Mouse (Mus musculus): Measurements from ENCODE around the gene Vps26b. TPM values are rescaled to one million over a fixed set of nuclear protein-coding genes. Genes with fewer than 3 reads are reported as not detected.

The Vps26b gene
- polyA plus RNA-seq, 1 experiment from 2014 or later = 88.0 TPM

DNA sequence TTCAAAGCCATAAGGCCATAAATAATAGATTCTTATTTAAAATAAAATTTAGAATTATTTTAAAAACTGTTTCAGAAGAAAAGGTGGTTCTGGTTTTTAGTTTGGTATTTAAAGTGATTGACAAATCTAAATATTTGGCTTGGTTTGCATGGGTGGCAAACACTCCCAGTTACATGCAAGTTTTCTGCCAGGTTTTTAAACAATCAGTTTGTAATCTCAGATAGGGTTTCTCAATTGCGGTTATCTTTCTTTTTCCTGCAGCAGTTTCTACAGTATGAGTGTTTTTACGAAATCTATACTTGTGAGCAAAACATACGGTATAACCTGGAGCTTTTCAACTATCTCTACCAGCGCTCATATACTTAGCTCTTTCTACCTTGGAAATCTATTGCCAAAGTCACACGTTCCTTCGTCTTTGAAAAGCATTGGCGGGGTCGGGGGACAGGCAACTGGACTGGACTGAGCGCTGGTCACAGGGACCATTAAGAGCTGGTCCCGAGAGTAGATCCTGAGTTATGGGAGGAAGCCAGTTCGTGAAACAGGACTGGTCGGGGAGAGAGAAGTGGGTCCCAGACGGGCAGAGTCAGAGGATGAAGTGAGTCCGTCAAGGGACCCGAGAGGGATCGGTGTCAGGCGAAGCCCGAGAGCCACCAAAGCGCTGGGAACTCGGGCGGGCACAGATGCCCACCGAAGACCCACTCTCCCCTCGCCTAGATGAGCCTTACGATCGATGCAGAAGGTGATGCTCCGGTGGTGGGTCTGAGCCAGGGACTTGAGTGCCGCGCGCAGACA is 31.0 kb downstream of the Vps26b start:
- ATAC-seq = peak; percentile 76
- WGBS = 4% methylated on average over 29 of the region's 29 CpGs
- Histone ChIP-seq H3K4me3 (ENCODE audit: low read depth, low read length) (peak overlapping the region; percentile 80), H3K27me3 (ENCODE audit: control insufficient read depth, insufficient read depth, low read depth, low read length) (no peaks in the 10 kb centered on the region), H3K9ac (ENCODE audit: low read depth, low read length) (peak overlapping the region; percentile 79), H3K4me1 (ENCODE audit: control insufficient read depth, insufficient read depth, low read length) (peaks cover 17% of the 10 kb centered on the region), H3K36me3 (ENCODE audit: control insufficient read depth, insufficient read depth, low read length) (0 out of 2 replicates have a peak, but pooled peaks cover 5% of the 10 kb centered on the region), H3K9me3 (replicated peaks; ENCODE audit: control insufficient read depth, low read length, poor library complexity, severe bottlenecking) (no peaks in the 10 kb centered on the region), H3K27ac (ENCODE audit: low read length) (peak overlapping the region; percentile 69), H3K4me2 (ENCODE audit: low read length) (peak overlapping the region; percentile 82)

DNA sequence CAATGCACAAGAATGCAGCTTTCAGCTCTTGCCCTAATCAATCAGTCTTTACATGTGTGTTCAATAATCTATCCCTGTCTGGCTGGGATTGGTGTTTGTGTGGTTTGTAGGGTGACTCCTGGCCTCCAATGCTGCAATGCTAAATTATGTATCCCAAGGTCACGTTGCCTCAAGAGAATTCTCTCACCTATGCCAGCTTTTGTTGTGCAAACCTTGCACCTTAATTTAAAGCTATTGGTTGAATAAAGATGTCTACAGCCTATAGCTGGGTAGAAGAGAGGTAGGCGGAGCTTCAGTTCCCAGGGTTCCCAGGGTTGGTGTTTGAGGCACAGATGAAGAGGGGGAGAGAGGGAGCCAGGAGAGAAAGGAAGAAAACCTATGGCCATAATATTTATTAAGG is 32.4 kb downstream of the Vps26b start:
- WGBS = 95% methylated on average over 2 of the region's 2 CpGs
- H3K27ac ChIP-seq (ENCODE audit: low read length) = no peak overlapping the region
- H3K4me3 ChIP-seq (ENCODE audit: low read depth, low read length) = no peak overlapping the region
- no peak for ATAC-seq
- no peaks in the 10 kb centered on the region for H3K9me3 ChIP-seq (replicated peaks; ENCODE audit: control insufficient read depth, low read length, poor library complexity, severe bottlenecking)
- peaks cover 17% of the 10 kb centered on the region for H3K4me1 ChIP-seq (ENCODE audit: control insufficient read depth, insufficient read depth, low read length)
- H3K27me3 ChIP-seq (ENCODE audit: control insufficient read depth, insufficient read depth, low read depth, low read length) = no peaks in the 10 kb centered on the region
- no peaks in the 10 kb centered on the region for H3K36me3 ChIP-seq (ENCODE audit: control insufficient read depth, insufficient read depth, low read length)
- no peak overlapping the region for H3K4me2 ChIP-seq (ENCODE audit: low read length)
- H3K9ac ChIP-seq (ENCODE audit: low read depth, low read length) = no peak overlapping the region

- no peak overlapping the region for H3K9ac ChIP-seq (ENCODE audit: low read depth, low read length)
- H3K27me3 ChIP-seq (ENCODE audit: control insufficient read depth, insufficient read depth, low read depth, low read length) = no peaks in the 10 kb centered on the region
- no peaks in the 10 kb centered on the region for H3K9me3 ChIP-seq (replicated peaks; ENCODE audit: control insufficient read depth, low read length, poor library complexity, severe bottlenecking)
- no peak overlapping the region for H3K27ac ChIP-seq (ENCODE audit: low read length)
- H3K36me3 ChIP-seq (ENCODE audit: control insufficient read depth, insufficient read depth, low read length) = no peaks in the 10 kb centered on the region
- H3K4me3 ChIP-seq (ENCODE audit: low read depth, low read length) = no peak overlapping the region
- H3K4me2 ChIP-seq (ENCODE audit: low read length) = no peak overlapping the region
- peaks cover 17% of the 10 kb centered on the region for H3K4me1 ChIP-seq (ENCODE audit: control insufficient read depth, insufficient read depth, low read length)
- ATAC-seq = no peak
- 95% methylated on average over 3 of the region's 3 CpGs for WGBS
Observed at GRCm38 (mm10) chr9:26997062-26997461, 32.8 kb downstream of the Vps26b start.

DNA sequence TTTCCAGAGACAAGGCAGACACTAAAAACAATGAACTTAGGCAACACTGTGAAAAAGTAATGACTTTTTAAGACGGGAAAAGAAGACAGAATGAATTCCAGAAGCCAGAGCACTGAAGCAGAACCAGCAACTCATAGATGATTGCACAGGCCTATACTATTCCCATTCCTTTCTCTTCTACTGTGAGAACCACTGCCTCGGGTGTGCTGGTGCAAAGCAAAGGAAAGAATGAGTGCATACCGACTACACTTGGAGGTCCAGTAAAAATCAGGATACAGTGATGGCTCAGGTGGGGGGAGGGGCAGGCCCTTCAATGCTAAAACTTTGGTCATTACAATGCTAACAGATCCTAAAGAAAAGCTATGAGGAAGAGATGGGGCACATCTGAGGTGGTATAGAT is 36.0 kb downstream of the Vps26b start:
- H3K9me3 ChIP-seq (replicated peaks; ENCODE audit: control insufficient read depth, low read length, poor library complexity, severe bottlenecking) = no peaks in the 10 kb centered on the region
- no peak overlapping the region for H3K27ac ChIP-seq (ENCODE audit: low read length)
- no peak overlapping the region for H3K4me2 ChIP-seq (ENCODE audit: low read length)
- no peak overlapping the region for H3K9ac ChIP-seq (ENCODE audit: low read depth, low read length)
- 0 out of 2 replicates have a peak, but pooled peaks cover 3% of the 10 kb centered on the region for H3K4me1 ChIP-seq (ENCODE audit: control insufficient read depth, insufficient read depth, low read length)
- WGBS = 70% methylated on average over 3 of the region's 3 CpGs
- peaks cover 24% of the 10 kb centered on the region for H3K36me3 ChIP-seq (ENCODE audit: control insufficient read depth, insufficient read depth, low read length)
- H3K4me3 ChIP-seq (ENCODE audit: low read depth, low read length) = no peak overlapping the region
- no peaks in the 10 kb centered on the region for H3K27me3 ChIP-seq (ENCODE audit: control insufficient read depth, insufficient read depth, low read depth, low read length)
- no peak for ATAC-seq

DNA sequence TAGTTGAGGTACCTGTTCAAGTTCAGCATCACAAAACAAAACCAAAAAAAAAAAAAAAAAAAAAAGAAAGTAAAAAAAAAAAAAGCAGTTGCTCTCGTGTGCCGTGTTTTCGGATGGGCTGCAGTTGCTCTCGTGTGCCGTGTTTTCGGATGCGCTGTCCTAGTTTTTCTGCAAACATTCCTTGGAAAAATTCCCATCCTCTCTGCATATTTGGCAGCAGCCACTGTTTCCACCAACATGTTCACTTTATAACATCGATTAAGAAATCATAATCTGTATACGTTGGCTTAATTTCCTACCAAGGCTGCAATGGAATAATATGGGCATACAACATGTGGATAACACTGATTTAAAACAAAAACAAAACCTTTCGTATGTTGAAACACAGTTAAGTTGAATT is 36.7 kb downstream of the Vps26b start:
- H3K36me3 ChIP-seq (ENCODE audit: control insufficient read depth, insufficient read depth, low read length) = peaks cover 28% of the 10 kb centered on the region

DNA sequence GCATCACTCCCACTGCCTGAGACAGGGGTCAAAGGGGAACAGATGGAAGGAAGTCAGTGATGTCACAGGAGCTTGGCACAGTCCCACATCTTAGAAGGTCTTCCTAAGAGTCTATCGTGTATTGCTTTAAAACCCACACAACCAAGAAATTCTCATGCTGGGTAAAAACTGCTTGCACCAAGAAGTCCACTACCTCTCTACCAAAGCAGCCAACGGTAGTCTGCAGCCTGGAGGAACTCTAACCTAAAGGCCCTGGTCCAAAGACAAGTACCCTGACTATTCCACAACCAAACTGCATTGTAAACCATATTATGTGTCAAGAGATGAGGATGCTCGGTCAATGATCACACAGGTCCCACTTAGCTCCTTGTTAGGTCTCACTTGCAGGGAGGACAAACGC is 39.7 kb downstream of the Vps26b start:
- 94% methylated on average over 4 of the region's 4 CpGs for WGBS
- peaks cover 32% of the 10 kb centered on the region for H3K36me3 ChIP-seq (ENCODE audit: control insufficient read depth, insufficient read depth, low read length)
- H3K4me1 ChIP-seq (ENCODE audit: control insufficient read depth, insufficient read depth, low read length) = no peaks in the 10 kb centered on the region
- ATAC-seq = no peak
- H3K27me3 ChIP-seq (ENCODE audit: control insufficient read depth, insufficient read depth, low read depth, low read length) = no peaks in the 10 kb centered on the region
- H3K9ac ChIP-seq (ENCODE audit: low read depth, low read length) = no peak overlapping the region
- no peak overlapping the region for H3K27ac ChIP-seq (ENCODE audit: low read length)
- no peak overlapping the region for H3K4me3 ChIP-seq (ENCODE audit: low read depth, low read length)
- no peak overlapping the region for H3K4me2 ChIP-seq (ENCODE audit: low read length)
- no peaks in the 10 kb centered on the region for H3K9me3 ChIP-seq (replicated peaks; ENCODE audit: control insufficient read depth, low read length, poor library complexity, severe bottlenecking)

More for the DNA sequence above, 36.7 kb downstream of the Vps26b start:
- no peak overlapping the region for H3K9ac ChIP-seq (ENCODE audit: low read depth, low read length)
- H3K4me1 ChIP-seq (ENCODE audit: control insufficient read depth, insufficient read depth, low read length) = 0 out of 2 replicates have a peak, but pooled peaks cover under 1% of the 10 kb centered on the region
- H3K4me3 ChIP-seq (ENCODE audit: low read depth, low read length) = no peak overlapping the region
- no peak for ATAC-seq
- H3K9me3 ChIP-seq (replicated peaks; ENCODE audit: control insufficient read depth, low read length, poor library complexity, severe bottlenecking) = no peaks in the 10 kb centered on the region
- 89% methylated on average over 10 of the region's 10 CpGs for WGBS
- no peaks in the 10 kb centered on the region for H3K27me3 ChIP-seq (ENCODE audit: control insufficient read depth, insufficient read depth, low read depth, low read length)
- no peak overlapping the region for H3K27ac ChIP-seq (ENCODE audit: low read length)
- H3K4me2 ChIP-seq (ENCODE audit: low read length) = no peak overlapping the region

GRCm38 (mm10) chr9:26985668-26986277 is 44.1 kb downstream of the Vps26b start:
- H3K36me3 ChIP-seq (ENCODE audit: control insufficient read depth, insufficient read depth, low read length) = peaks cover 29% of the 10 kb centered on the region
- H3K4me3 ChIP-seq (ENCODE audit: low read depth, low read length) = no peak overlapping the region

DNA sequence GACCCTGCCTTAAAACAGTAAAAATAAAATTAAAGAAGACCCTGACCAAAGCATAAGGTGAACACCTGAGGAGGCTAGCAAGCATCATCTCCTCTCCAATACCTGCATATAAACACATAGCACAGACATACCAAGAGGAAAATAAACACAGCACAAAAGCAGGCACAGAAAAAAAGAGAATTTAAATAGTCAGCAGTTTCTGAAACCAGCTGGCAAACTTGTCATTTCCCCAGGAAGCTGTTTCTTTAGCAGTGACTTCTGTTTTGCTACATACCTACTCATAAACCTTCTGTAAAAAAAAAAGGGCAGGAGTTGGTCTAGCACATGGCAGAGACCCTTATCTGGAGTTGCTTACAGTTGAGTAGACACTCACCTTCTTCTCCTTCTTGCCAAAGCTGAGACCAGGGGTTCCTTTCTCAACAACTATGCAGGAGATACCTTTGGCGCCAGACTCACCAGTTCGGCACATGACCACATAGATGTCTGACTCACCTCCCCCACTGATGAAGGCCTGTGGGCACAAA is 44.7 kb downstream of the Vps26b start:
- Histone ChIP-seq H3K27me3 (ENCODE audit: control insufficient read depth, insufficient read depth, low read depth, low read length) (no peaks in the 10 kb centered on the region), H3K27ac (ENCODE audit: low read length) (no peak overlapping the region), H3K4me2 (ENCODE audit: low read length) (no peak overlapping the region), H3K9ac (ENCODE audit: low read depth, low read length) (no peak overlapping the region), H3K4me3 (ENCODE audit: low read depth, low read length) (no peak overlapping the region), H3K9me3 (replicated peaks; ENCODE audit: control insufficient read depth, low read length, poor library complexity, severe bottlenecking) (no peaks in the 10 kb centered on the region), H3K4me1 (ENCODE audit: control insufficient read depth, insufficient read depth, low read length) (no peaks in the 10 kb centered on the region), H3K36me3 (ENCODE audit: control insufficient read depth, insufficient read depth, low read length) (peaks cover 25% of the 10 kb centered on the region)
- WGBS = 97% methylated on average over 2 of the region's 2 CpGs
- no peak for ATAC-seq

More at GRCm38 (mm10) chr9:26985668-26986277, 44.1 kb downstream of the Vps26b start:
- H3K9ac ChIP-seq (ENCODE audit: low read depth, low read length) = no peak overlapping the region
- 97% methylated on average over 6 of the region's 6 CpGs for WGBS
- H3K9me3 ChIP-seq (replicated peaks; ENCODE audit: control insufficient read depth, low read length, poor library complexity, severe bottlenecking) = no peaks in the 10 kb centered on the region
- no peaks in the 10 kb centered on the region for H3K4me1 ChIP-seq (ENCODE audit: control insufficient read depth, insufficient read depth, low read length)
- no peak for ATAC-seq
- no peaks in the 10 kb centered on the region for H3K27me3 ChIP-seq (ENCODE audit: control insufficient read depth, insufficient read depth, low read depth, low read length)
- H3K4me2 ChIP-seq (ENCODE audit: low read length) = no peak overlapping the region
- no peak overlapping the region for H3K27ac ChIP-seq (ENCODE audit: low read length)

DNA sequence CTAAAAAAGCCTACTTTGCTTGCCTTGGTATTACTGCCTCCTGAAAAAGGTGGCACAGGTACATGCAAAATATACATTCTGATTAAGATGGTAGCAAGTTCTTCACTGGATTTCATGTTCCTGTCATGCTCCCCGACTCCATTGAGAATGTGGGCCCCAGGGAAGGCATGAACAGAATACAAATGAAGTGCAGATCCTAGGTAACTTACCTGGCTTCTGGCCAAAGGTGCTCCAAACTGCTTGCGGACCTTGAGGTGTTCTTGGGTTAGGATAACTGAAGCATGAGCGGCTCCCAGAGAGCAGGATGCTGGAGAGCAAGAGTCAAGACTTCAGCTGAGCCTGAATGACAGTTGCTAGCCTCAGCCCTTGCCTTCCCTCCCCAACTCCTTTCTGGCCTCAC is 51.1 kb downstream of the Vps26b start:
- Histone ChIP-seq H3K27ac (ENCODE audit: low read length) (no peak overlapping the region), H3K4me2 (ENCODE audit: low read length) (no peak overlapping the region), H3K9ac (ENCODE audit: low read depth, low read length) (no peak overlapping the region), H3K27me3 (ENCODE audit: control insufficient read depth, insufficient read depth, low read depth, low read length) (no peaks in the 10 kb centered on the region), H3K4me3 (ENCODE audit: low read depth, low read length) (no peak overlapping the region), H3K4me1 (ENCODE audit: control insufficient read depth, insufficient read depth, low read length) (no peaks in the 10 kb centered on the region), H3K9me3 (replicated peaks; ENCODE audit: control insufficient read depth, low read length, poor library complexity, severe bottlenecking) (no peaks in the 10 kb centered on the region), H3K36me3 (ENCODE audit: control insufficient read depth, insufficient read depth, low read length) (peaks cover 19% of the 10 kb centered on the region)
- no peak for ATAC-seq
- WGBS = 91% methylated on average over 3 of the region's 3 CpGs
